Mouse (Mus musculus) lung, adult 18-20 months (tissue): ENCODE results near the gene Phc2.
"Not testable (repeated sequence)": the region's sequence is repeated elsewhere in the genome, so short reads cannot be mapped to it uniquely, and the experiment has no call there.

ENCODE experiments used
- DNase-seq, 2 experiments: peaks; one replicate each; pipeline ENCODE4 v3.0.0; 2022; ENCODE audit warnings: mixed read lengths in 2 of 2

Gene Phc2

DNA sequence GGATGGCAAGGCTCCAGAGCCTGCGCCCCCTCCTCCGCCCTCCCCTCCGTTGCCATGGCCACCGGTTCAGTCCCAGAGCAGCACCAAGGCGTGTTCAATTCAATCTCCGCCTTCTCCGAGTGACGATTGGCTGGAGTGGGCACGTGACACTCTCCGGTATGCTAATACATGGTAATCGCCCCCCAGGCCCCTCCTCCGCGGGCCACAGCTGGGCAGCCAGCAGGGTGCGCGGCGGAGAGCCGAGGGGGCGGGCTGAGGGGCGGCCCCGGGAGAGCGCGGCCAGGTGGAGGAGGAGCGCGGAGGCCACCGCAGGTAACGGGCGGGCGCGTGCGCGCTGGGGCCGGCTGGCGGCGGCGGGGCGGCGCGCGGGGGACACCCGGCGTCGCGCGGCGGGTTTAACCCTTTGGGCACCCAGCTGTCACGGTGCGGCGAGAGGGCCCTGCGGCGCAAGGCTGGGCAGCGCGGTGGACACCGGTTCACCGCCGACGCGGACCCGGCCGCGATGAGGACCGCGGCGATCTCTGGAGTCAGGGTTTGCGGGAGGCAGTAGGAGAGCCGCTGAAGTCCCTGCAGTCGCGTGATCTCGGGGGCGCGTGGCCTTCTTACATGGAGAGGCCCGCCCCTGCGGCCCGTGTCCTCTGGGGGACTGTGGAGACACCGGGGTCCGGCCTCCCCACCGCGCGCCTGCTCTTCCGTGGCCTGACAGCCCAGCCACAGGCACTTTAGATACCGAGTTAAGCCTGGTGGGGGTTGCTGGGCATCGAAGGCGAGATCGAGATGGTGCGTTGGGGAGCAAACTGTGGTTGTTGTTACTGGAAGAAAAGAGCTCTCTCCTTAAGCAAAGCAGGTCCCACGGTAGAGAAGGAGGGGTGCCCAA is at the start of gene Phc2:
Phc2 (plus strand) TSS at position 198 of the 877 bp plus-strand sequence.
- peak; percentile 95 to 97 for DNase-seq

DNA sequence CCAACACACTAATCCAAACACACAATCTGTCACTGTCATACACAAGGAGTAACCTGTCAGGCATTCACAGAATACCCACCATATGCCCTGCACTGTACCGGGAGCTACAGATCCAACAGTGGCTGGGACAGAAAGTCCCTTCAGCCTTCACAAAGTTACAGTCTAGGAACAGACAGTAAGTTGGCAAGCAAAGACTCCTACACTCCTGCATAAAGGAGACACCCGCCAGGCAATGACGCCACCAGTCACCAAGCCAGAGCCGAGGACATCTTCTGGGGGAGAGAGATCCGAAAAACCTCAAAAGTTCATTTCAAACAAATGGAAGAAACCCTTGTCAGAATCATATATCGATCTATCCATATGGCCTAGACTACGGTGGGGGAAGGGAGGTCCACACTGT is 47.9 kb upstream of the Phc2 start:
- DNase-seq, result no peak

DNA sequence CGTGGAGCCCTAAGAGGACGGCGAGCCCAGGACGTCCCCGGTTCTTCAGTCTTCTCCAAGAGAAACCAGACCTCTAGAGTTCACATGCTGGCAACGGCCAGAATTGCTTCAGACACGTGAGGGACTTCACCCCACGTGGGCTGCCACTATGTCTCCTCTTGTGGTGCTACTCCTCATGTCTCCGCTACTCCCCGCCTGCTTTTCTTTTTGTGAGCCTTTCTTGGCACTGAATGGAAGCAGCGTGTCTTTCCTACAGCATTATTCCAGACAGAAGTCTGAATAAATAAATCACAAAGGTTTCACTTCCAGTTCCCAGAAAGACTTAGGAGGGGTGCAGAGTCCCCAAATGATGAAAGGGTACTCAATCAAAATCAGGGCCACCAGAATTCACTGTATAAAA is 46.8 kb upstream of the Phc2 start:
- no peak for DNase-seq

DNA sequence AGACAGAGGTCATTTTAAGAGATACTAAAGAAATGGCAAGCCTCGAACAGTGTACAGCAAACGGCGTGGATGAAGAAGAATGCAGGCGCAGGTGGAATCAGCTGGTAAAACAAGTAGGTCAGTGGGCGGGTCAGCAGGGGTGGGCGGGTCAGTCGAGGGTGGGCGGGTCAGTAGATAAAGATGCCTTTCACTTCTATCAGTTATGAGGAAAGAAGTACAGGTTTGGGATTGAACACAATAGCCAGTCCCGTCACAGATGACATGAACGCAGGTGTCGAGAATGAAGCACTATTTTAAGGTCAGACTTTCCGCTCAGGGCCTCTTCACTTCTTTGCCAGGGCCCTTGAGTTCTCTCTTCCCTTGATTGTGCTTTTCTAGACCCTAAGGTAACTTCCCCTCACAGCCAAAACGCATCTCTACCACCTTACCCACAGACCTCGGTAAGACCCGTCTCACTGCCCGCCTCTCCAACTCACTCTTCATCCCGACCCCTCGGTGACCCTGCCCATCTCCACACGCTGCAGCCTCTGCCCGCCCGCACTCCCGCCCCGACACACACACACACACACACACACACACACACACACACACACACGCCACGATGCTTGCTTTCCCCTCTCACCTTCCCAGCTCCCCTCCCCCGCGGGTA is 45.1 kb upstream of the Phc2 start:
- DNase-seq, result peak in 1 of 2 experiments; percentile 11

DNA sequence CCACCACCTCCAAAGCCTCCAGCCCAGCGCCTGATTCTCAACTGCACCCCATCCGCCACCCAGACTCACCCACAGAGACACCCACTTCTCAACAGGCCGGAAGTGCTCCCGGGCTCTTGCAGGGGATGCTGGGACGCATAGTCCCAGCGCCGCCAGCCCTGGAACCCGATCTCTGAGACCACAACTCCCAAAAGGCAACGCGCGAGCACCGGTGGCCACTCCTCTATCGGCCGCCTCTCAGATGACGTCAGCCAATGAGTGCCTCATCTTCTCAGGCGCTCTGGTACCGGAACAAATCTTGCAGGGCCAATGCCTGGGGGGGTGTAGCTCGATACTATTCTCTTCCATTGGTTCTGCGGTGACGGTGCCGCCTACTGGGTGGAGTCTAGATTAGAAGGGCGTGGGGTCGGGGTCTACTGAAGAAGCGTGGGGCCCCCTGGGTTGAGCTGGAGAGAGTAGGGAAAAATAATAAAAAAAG is 44.5 kb upstream of the Phc2 start, which contains the start of gene Zscan20:
Zscan20 (minus strand) TSS at position 174 of the 478 bp plus-strand sequence.
- DNase-seq, result peak; percentile 98 to 99

DNA sequence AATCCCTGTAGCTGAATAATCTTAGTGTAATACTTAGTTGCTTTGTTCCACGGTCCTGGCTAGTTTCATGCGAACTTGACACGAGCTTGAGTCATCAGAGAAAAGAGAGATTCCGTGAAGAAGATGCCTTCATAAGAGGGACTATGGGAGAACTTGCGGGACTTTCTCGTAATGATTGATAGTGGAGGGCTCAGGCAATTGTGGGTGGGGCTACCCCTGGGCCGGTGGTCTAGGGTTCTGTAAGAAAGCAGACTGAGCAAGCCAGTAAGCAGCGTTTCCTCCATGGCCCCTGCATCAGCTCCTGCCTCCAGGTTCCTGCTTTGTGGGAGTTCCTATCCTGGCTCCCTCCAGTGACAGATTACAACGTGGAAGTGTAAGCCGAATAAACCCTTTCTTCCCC is 43.8 kb upstream of the Phc2 start:
- no peak for DNase-seq

DNA sequence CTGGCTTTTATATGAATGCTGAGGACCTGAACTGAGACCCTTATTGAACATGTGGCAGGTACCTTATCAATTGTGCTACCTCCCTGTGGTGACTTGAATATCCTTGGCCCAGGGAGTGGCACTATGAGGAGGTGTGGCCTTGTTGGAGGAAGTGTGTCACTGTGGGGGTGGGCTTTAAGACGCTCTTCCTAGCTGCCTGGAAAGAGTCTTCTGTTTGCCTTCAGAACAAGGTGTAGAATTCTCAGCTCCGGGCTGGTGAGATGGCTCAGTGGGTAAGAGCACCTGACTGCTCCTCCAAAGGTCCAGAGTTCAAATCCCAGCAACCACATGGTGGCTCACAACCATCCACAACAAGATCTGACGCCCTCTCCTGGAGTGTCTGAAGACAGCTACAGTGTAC is 42.8 kb upstream of the Phc2 start:
- not testable (repeated sequence) for DNase-seq

DNA sequence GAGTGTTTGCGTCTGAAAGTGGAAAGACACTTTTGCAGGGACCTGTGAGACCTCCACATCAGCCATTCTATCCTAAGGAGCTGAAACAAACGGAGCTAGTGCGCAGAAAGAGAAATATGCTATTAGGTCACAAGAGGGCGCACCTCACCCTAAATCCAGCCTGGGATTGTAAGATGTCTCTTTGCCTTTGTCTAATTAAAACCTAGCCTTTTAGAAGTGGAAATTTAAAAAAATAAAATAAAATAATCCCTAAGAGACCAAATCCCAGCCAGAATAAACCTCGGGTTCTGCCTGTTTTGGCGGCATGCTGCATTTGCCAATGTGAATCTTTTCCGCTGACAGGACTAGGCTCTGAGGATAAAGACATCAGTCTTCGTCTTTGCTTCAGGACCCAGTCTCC is 41.2 kb upstream of the Phc2 start:
- DNase-seq, result no peak

DNA sequence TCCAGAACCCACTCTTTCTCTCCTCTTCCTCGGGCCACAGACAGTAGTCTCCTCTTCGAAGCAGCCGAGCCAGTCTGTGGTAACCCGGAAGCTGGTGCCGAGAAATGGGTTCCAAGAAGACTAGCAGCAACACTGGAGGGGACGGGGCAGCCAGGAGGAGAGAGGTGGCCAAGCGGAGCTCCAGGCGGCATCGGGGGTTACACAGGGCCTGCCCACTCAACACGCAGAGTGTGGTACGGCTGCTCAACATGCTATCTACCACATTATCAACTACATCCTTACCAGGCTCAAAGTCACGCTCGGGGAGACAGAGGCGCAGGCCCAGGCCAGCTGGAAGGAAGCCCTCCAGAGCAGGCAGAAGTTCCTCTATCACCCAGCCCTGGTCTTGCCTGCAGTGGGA is 38.7 kb upstream of the Phc2 start:
- DNase-seq, result no peak

DNA sequence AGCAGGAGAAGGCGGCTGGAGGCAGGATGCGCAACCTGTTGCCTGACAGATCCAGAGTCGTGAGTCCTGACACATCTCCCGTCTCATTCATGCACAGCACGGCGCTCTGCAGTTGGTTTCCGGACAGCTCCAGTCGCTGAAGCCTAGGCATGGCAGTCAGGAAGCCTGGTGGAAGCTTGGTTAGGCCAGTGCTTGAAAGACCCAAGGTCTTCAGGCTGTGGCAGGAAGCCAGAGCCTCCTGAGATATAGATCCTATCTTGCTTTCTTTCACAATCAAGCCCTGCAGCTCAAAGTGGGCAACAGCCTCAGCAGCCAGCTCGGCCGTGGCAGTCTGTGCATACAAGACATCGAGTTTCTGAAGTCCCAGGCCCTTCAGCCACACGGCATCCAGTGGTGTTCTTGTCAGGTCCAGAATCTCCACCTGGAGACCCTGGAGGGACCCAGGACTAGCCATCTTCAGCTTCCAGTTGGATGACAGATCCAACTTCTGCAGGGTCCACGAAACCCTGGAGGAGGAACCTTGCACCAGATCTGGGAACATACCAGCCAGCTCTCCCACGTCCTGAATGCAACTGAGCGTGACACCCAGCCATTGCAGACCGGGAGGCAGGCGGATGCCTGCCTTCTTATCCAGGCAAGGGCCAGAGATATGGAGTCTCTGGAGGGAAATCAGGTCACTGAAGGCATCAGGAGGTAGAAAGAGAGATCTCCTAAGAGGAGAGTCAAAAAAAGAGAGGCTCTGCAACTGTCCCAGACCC is 37.0 kb upstream of the Phc2 start:
- DNase-seq, result no peak

DNA sequence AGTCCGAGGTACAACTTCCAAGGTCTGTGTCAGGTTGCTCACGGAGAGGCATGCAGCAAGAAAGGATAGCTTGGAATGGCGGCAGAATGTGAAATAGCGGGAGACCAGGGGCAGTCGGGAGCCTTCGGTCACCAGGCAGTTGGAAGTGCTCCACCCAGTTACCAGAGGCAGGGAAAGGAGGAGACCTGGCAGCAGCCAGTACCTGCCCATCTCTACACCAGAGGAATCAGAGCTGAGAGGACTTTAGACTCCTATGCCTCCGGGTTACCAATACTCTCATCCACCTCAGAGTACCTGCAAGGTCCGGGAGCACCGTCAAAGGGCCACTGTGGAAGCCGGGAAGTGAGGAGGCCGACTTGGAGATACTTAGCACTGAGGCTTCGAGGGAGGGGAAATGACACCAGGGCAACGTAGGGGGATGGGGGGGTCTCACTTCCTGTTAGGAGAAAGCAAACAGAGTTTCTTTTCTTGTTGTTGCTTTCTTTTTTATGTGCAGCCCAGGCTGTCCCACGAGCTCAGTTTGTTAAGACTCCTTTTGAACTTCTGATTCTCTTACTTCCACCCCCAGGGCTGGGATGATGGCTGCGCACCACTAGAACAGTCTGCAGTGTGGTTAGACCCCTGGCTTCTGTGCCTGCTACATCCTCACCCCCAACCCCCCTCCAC is 36.1 kb upstream of the Phc2 start, which contains the start of gene Tlr12:
Tlr12 (minus strand) TSS at position 374 of the 666 bp plus-strand sequence.
- no peak for DNase-seq

DNA sequence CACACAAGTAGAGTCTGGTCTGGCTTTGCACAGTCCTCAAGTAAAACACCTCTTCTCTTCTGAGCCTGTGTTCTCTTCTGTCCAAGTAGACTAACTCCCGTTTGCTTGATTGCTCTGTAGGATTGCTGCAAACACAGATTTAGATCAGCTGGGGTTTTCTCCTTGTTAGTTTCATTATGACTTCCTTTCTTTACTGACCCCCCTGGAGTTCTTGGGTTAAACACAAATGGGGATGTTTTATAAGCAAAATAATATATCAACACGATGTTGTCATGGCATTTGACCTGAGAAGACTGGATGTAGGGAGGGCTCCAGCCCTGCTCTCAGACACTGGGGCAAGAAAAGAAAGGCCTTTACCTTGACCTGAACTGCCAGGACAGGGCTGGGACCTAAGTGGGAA is 35.5 kb upstream of the Phc2 start:
- DNase-seq, result no peak

DNA sequence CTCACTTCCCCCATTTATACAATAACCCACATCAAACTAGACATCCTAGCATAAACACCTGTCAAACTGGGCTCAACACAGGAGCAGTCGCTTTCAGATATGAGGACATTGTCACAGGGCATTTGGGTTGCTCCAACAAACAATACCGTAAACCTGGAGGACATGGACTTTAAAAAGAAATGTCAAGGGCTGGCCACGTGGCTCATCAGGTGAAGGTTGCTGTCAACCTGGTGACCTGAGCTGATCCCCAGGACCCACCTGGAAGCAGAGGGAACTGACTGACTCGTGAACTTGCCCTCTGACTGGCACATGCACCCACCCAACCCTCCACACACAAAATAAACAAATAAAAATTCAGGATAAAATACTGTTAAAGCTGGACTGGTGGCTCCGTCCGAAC is 33.9 kb upstream of the Phc2 start:
- DNase-seq, result no peak

DNA sequence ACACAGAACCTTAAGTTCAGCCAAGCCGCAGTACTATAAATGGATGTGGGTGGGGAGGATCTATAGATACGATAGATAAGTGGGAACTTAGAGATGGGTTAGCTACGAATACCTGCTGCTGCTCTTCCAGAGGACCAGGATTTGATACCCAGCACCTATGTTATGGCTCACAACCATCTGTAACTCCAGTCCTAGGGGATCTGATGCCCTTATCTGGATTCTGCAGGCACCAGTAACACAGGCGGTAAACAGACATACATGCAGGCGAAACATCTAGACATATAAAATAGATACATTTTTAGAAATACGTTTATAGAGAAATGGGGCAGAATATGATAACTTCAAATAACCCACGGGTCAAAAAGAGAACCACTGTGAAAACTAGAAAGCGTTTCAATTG is 33.4 kb upstream of the Phc2 start:
- no peak for DNase-seq

DNA sequence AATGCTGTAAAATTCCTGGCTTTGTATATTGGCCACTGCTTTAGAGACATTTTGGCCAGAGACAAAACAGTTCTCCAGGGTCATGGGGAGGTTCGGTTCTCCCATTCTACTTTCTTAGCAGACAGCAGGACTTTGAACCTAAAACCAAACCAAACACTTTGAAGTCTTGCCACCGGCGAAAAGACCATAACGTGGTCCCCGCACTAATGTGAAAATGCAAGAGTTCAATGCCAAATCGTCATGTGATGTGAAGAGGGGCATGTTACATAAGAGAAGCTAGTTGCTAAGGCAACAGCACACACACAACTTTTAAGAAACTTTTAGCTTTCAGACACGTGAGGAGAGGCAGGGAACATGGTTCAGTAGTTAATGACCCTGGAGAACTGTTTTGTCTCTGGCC is 19.1 kb upstream of the Phc2 start:
- peak in 1 of 2 experiments; percentile 41 for DNase-seq

DNA sequence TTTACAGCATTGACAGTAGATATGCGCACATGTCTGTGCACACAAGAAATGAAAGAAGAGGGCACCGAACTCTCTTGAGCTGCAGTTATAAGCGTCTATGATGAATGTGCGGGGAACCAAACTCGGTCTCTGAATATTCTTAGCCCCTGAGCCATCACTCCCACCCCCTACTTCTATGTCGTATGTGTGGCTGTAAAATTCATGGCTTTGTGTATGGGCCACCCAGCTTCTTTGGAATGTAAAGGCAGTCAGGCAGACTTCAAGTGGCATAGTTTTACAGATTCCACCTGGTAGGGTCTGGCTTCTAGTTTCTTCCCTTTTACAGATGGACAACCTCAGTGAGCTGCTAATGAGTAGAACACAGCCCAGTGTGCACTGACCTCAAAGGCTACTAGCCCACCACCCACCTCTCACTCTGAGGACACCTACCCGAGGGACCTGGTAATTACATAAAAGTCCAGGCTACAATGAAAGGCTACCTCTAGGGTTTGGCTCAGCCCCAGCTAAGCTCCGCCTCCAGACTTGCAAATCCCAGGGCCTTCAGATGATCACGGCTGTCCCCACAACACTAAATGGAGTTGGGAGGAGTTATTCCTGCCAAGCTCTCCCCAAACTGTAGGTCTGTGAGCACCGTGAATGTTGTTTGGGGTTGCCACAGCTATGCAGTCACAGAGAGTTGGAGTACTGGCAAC is 18.5 kb upstream of the Phc2 start:
- peak in 1 of 2 experiments; percentile 28 for DNase-seq

DNA sequence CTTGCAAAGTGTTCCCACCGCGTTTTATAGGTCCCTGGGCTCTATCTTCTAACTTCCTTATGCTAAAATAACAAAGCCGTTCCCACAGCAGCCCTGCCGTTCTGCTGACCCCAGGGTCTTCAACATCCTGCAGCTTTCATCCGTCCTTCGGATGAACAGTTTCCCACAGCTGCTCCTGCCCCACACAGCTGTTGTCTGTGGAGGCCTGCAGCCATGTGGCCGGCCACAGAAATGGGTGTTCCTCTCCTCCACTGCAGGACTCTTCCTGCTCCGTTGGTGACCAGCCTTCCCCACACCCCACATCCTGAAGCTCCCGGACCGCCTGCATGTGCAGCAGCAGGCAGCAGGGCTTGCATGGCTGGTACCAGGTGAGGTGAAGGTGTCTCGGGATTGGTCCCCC is 17.3 kb upstream of the Phc2 start:
- no peak for DNase-seq

DNA sequence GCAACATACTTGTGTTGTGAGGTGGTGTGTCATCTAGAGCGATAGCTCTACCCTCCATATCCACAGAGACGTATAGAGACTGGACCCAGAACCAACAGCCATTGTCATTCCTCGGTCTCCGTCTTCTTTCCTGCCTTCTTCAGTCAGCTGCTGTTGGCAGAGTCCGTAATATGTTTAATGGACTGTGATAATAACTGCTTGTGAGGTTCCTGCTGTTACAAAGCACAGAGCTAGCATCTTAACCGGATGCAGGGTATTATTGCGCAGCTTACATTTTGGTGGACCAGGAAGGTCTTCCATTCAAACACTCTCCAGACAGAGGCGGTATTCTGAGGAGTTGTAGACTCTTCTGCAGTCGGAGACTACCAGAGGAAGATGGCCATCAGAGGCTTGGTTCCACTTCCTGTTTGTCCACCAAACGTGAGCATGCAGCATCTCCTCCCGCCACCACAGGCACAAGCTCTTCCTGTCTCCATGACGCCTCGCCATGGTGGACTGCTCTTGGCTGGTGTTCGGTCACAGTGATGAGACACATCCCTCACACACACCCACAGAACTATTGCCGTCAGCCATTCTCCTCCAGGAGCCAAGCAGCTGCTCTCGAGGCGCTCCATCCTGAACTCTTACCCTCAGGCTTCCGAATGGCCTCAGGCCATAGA is 16.1 kb upstream of the Phc2 start:
- no peak for DNase-seq

DNA sequence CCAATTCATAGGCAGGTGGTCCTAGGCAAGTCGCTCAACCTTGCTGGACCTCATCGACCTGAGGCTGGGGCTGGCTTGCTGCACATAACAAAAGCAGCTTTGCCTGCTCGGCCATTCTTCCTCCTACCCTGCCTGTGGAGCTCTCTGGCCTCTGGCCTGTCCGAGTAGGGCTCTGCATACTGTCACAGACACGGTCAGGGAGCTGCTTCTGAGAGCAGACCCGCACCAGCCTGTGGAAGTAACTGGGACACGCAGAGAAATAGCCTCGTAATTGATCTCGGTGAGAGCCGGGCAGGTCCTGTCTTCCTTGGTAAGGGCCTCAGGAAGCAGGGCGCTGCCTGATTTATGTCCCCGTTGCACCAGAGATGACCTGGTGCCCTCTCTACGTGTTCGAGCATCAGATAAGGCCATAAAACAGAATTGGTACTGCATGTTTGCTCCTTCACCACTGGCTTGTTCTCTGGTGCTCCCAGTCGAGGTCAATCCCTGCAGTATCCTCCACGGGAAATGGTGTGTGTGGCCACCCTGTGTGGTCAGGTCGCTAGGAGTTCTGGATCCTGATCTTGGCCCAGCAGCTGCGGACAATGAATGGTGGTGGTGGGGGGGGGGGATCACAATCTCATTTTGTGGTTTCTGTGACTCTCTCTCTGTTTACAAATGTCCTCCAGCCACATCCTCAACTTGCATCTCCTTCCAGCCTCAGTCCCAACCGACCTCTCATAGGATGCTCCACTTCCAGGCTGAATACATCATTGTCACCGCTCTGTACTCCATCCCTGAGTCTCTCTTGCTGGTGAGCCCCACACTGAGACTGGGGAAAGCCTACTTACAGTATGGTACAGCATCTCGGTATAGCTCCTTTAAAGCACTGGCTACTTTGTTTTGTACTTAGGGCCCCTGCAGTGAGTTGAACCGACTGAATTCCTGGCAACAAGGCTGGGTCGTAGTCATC is 12.5 kb upstream of the Phc2 start:
- no peak for DNase-seq

DNA sequence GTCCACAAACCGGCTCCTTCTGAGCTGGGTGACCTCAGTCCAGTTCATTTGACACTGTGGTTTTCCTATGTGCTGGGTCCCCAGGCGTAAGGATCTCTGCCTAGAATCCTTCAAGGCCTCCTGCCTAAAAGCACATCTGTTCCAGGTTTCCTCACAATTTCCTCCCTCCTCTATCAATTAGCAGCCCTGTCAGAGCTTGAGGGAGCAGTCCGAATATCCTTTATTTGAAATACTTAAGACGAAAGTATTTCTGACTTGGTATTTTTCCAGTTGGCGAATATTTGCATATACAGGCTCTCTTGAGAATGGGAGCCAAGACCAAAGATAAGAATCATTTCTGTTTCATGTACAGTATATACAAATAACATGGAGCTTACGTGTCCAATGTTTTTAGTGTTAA is 8.6 kb upstream of the Phc2 start:
- DNase-seq, result no peak
